Mouse (Mus musculus): ENCODE results near the gene Efcab5.

DNA sequence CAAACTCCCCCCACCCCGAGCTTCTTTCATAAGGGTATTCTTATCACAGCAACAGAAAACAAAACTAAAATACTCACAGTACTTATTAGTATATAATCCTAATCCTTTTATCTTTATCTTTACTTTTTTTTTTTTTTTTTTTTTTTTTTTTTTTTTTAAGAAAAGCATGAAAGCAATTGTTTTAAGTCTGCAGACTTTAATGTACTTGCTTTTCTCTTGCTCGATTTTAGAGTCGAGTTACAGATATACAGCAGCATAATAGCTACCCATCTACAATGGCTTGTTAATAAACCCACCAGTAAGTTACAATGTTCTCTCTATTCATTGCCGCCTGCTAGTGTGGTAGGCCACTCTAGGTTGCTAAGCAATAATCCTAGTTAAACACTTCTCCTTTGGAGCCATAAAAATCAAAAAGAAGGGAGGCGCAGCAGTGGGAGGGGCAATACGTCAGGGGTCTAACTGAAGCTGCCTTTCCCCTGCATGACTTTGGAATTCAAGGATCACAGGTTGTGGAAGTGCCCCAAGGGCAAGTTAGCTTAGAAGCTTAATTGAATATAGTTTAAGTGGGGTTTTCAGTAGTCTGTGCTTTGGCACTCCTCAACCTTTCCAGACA is 5.3 kb upstream of the Efcab5 start:
- TF ChIP-seq CTCF (IDR thresholded peaks at IDR 0.05; ENCODE audit: low read depth) (no peak), EP300 (IDR thresholded peaks at IDR 0.05; ENCODE audit: low read depth) (no peak)

All from heart, postnatal 0 days (tissue).